Mouse (Mus musculus) midbrain, postnatal 0 days (tissue): ENCODE measurements at regions not wholly inside any gene's neighbourhood (a gene's known extent, or its start where the extent isn't known, plus 50 kb on each side); places are given as distances from the start of the nearest gene placed in this dataset.

Source experiments
- ATAC-seq: fragments of 200-750 bp; cut with Nextera tagmentation; 2 replicates; pipeline ENCODE4 v1.8.0; 2017; ENCODE audit warnings: moderate number of reproducible peaks, mild to moderate bottlenecking, moderate TSS enrichment, moderate library complexity; ENCODE audit not compliant: low FRiP score
- DNase-seq: peaks from one replicate; pipeline ENCODE4 v3.0.0-alpha.2; 2015; ENCODE audit warnings: low spot score
- H3K27ac ChIP-seq: fragments of 300-500 bp; sonication (generic); 2 replicates; pipeline ENCODE4 v1.5.1; 2014; ENCODE audit warnings: low read depth, mild to moderate bottlenecking, low read length, mixed read lengths
- H3K27me3 ChIP-seq: fragments of 300-500 bp; sonication (generic); 2 replicates; pipeline ENCODE4 v1.6.1; 2014; ENCODE audit warnings: low read length, control low read depth, mixed read lengths; ENCODE audit not compliant: insufficient read depth
- H3K36me3 ChIP-seq: fragments of 300-500 bp; sonication (generic); 2 replicates; pipeline ENCODE4 v1.6.1; 2014; ENCODE audit warnings: low read length, control low read depth, mixed read lengths; ENCODE audit not compliant: insufficient read depth
- H3K4me1 ChIP-seq: fragments of 300-500 bp; sonication (generic); 2 replicates; pipeline ENCODE4 v1.6.1; 2014; ENCODE audit warnings: mild to moderate bottlenecking, control low read depth, antibody characterized with exemption, low read length, mixed read lengths; ENCODE audit not compliant: insufficient read depth
- H3K4me2 ChIP-seq: fragments of 300-500 bp; sonication (generic); 2 replicates; pipeline ENCODE4 v1.6.1; 2014; ENCODE audit warnings: low read depth, mild to moderate bottlenecking, low read length, mixed read lengths; ENCODE audit not compliant: poor library complexity, severe bottlenecking
- H3K4me3 ChIP-seq: fragments of 300-500 bp; sonication (generic); 2 replicates; pipeline ENCODE4 v1.5.1; 2014; ENCODE audit warnings: low read depth, mild to moderate bottlenecking, low read length, moderate library complexity
- H3K9ac ChIP-seq: fragments of 300-500 bp; sonication (generic); replicated peaks from 2 replicates; pipeline ENCODE4 v1.6.1; 2014; ENCODE audit warnings: mild to moderate bottlenecking, low read length, moderate library complexity, mixed read lengths; ENCODE audit not compliant: poor library complexity, severe bottlenecking
- H3K9me3 ChIP-seq: fragments of 300-500 bp; sonication (generic); 2 replicates; pipeline ENCODE4 v1.6.1; 2016; ENCODE audit warnings: low read length, control low read depth
- CTCF ChIP-seq: IDR thresholded peaks from 2 replicates; pipeline ENCODE4 v1.5.1; 2016; ENCODE audit warnings: antibody characterized with exemption, mild to moderate bottlenecking
- WGBS: fragments of 180-500 bp; shearing (Covaris S2); extraction: QIAGEN DNeasy Blood & Tissue Kit; methylation state at CpG from one replicate; pipeline ENCODE4 v1.1.7; 2014; 5-methylcytosine and 5-hydroxymethylcytosine counted together

DNA sequence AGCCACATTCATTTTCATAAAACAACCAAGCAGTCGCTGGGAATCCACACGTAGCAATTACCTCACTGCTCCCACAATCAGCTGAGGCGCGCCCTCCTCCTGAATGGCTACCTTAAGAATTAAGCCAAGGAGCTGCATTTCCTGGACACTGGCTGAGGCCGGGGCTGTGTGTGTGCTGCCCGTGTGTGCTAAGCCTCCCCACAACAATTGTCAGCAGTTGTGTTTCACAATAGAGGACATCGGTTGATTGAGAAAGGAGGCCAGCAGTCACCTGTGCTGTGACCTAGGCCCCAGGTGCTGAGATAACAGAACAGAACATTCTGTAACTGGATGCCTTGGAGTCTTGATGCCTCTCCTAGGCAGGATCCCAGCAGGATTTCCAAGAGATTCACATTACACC lies 73.3 kb upstream of the Lpar1 start:
- H3K4me1 ChIP-seq = no peaks in the 10 kb centered on the region
- H3K4me2 ChIP-seq = no peak overlapping the region
- no peaks in the 10 kb centered on the region for H3K36me3 ChIP-seq
- no peak overlapping the region for H3K27ac ChIP-seq
- H3K4me3 ChIP-seq = no peak overlapping the region
- H3K27me3 ChIP-seq = no peaks in the 10 kb centered on the region
- ATAC-seq (no peak), DNase-seq (no peak)
- 70% methylated on average over 7 of the region's 7 CpGs for WGBS
- no peaks in the 10 kb centered on the region for H3K9me3 ChIP-seq
- no peak overlapping the region for H3K9ac ChIP-seq
- no peak for TF ChIP-seq CTCF

DNA sequence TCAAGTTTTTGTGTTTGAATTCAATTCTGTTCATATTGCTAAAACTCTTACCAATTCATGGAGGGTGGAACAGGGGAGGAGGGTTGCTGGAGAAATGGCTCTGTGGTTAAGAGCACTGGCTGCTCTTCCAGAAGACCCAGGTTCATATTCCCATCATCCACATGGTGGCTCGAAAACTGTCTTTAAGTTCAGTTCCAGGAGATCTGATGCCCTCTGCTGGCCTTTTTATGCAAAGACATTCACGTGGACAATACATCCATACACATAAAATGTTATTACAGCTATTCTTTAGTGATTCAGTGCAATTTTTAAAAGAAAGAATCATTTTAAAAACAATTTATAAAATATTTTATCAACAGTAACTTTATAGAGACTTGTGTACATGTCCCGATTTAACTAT lies 70.4 kb upstream of the Lpar1 start:
- WGBS = 77% methylated on average over 3 of the region's 3 CpGs
- TF ChIP-seq CTCF = peak; percentile 15; the same call in 1 of the 2 replicates
- H3K27me3 ChIP-seq = no peaks in the 10 kb centered on the region
- H3K27ac ChIP-seq = no peak overlapping the region
- no peak overlapping the region for H3K4me2 ChIP-seq
- no peaks in the 10 kb centered on the region for H3K4me1 ChIP-seq
- H3K9me3 ChIP-seq = no peaks in the 10 kb centered on the region
- ATAC-seq (no peak), DNase-seq (no peak)
- H3K4me3 ChIP-seq = no peak overlapping the region
- no peak overlapping the region for H3K9ac ChIP-seq
- no peaks in the 10 kb centered on the region for H3K36me3 ChIP-seq

DNA sequence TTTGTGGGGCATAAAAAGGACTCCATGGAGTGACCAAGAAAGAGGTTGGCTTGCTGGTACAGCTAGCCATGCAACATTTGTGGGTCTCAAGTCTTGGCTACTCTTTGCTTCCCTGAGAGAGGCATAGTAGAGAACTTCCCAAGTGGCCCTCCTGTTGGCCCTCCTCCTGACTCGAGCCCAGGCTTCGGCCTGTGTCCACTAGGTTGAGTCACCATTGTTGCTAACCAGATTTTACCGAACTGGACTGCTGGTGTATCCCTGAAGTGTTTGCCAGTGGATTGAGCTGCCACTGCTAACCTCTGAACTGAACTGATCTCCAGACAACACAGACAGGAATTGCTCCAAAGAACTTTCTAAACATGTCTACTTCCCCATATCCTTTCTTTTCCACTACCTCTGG lies 66.9 kb upstream of the Lpar1 start:
- Histone ChIP-seq H3K4me3 (no peak overlapping the region), H3K36me3 (no peaks in the 10 kb centered on the region), H3K4me1 (no peaks in the 10 kb centered on the region), H3K27me3 (no peaks in the 10 kb centered on the region), H3K4me2 (no peak overlapping the region), H3K9me3 (no peaks in the 10 kb centered on the region), H3K9ac (no peak overlapping the region), H3K27ac (no peak overlapping the region)
- DNase-seq = no peak
- WGBS = 89% methylated on average over 3 of the region's 3 CpGs
- no peak for ATAC-seq
- TF ChIP-seq CTCF = no peak

GRCm38 (mm10) chr4:58617261-58617660 lies 63.6 kb upstream of the Lpar1 start:
- DNase-seq (no peak), ATAC-seq (no peak)
- WGBS = 91% methylated on average over 3 of the region's 3 CpGs
- H3K27me3 ChIP-seq = no peaks in the 10 kb centered on the region
- no peak overlapping the region for H3K4me3 ChIP-seq
- no peaks in the 10 kb centered on the region for H3K9me3 ChIP-seq
- H3K36me3 ChIP-seq = no peaks in the 10 kb centered on the region
- H3K27ac ChIP-seq = no peak overlapping the region
- TF ChIP-seq CTCF = no peak
- no peak overlapping the region for H3K9ac ChIP-seq
- H3K4me2 ChIP-seq = no peak overlapping the region
- H3K4me1 ChIP-seq = no peaks in the 10 kb centered on the region

DNA sequence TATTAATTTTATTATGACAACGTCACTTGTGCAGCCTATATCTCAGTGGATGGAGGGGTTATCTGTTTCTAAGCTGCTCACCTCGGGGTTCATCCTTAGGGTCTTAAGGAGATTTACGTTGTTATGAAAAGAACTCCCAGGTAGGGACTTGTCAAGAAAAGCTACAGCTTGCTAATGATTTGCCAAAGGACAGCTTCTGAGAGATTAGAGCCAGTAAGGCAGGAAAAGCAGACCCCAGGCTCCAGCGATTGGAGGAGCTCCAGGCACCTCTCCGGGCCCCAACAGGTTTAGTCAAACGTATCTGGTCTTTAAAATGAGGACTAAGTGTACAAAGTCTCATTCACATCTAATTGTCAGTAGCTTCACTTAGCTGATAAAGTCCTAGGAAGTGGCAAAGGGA lies 59.8 kb upstream of the Lpar1 start:
- TF ChIP-seq CTCF = no peak
- DNase-seq (no peak), ATAC-seq (no peak)
- 36% methylated on average over 6 of the region's 6 CpGs for WGBS
- H3K27me3 ChIP-seq = no peaks in the 10 kb centered on the region
- no peak overlapping the region for H3K9ac ChIP-seq
- H3K36me3 ChIP-seq = no peaks in the 10 kb centered on the region
- no peaks in the 10 kb centered on the region for H3K4me1 ChIP-seq
- H3K4me3 ChIP-seq = no peak overlapping the region
- no peak overlapping the region for H3K4me2 ChIP-seq
- no peak overlapping the region for H3K27ac ChIP-seq
- no peaks in the 10 kb centered on the region for H3K9me3 ChIP-seq

DNA sequence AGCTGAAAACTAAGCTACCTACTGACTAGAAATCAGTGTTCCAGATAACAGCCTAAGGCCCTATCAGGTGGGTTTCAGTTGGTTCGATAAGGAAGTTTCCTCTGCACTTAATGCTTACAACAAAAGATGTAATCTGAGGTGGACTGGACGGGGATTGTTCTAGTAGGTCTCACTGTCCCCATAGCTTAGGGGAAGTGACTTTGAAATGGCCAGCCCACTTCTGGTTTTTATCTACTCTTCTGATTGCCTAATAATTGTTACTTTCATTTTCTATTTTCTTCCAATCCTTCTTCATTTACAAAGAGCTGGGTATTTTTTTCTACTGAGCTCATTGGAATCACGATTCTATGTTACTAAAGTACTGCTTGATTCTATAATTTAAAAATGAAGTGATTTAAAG lies 59.3 kb upstream of the Lpar1 start:
- no peaks in the 10 kb centered on the region for H3K4me1 ChIP-seq
- no peak for TF ChIP-seq CTCF
- H3K9me3 ChIP-seq = no peaks in the 10 kb centered on the region
- H3K9ac ChIP-seq = no peak overlapping the region
- H3K27me3 ChIP-seq = no peaks in the 10 kb centered on the region
- H3K4me3 ChIP-seq = no peak overlapping the region
- H3K36me3 ChIP-seq = no peaks in the 10 kb centered on the region
- DNase-seq (no peak), ATAC-seq (no peak)
- WGBS = 75% methylated on average over 3 of the region's 3 CpGs
- H3K4me2 ChIP-seq = no peak overlapping the region
- no peak overlapping the region for H3K27ac ChIP-seq

- Histone ChIP-seq H3K4me3 (no peak overlapping the region), H3K27ac (no peak overlapping the region), H3K36me3 (no peaks in the 10 kb centered on the region), H3K4me2 (no peak overlapping the region), H3K9me3 (no peaks in the 10 kb centered on the region), H3K4me1 (no peaks in the 10 kb centered on the region), H3K27me3 (no peaks in the 10 kb centered on the region), H3K9ac (no peak overlapping the region)
- ATAC-seq (no peak), DNase-seq (no peak)
- WGBS = 93% methylated on average over 2 of the region's 2 CpGs
- TF ChIP-seq CTCF = no peak
Measured at GRCm38 (mm10) chr4:58607491-58607890, 53.8 kb upstream of the Lpar1 start.
